Comparison of ENCODE assay signal across 9 mouse cellular contexts in genomic region chr11:79878091-79878490, GRCm38 (mm10).
A peak's percentile ranks its signal among the peaks of the same experiment; 100 is the strongest.
DNase-seq lines count a peak whose midpoint lies in the region; ATAC-seq and TF ChIP-seq lines count a peak whose summit lies in the region.
"Had no signal": no experiment of that assay in that cellular context is flagged by ENCODE, and none has a peak within 500 bp of the region (broad histone marks: within the 10 kb centered on the region; RNA-seq: fewer than 3 reads in every experiment).

No protein-coding gene starts in this region.

- intact Hi-C loops in heart, adult 2 months (cut with DNase I): no loop called here

- no peak for ATAC-seq in forebrain, embryonic 15.5 days (replicated peaks)

- no peaks in the 10 kb centered on the region for H3K27me3 ChIP-seq in heart, adult 2 months (ENCODE audit: control insufficient read depth, insufficient read depth, low read length)
- no peaks in the 10 kb centered on the region for H3K27me3 ChIP-seq in heart, embryonic 10.5 days (ENCODE audit: insufficient read depth, poor library complexity, severe bottlenecking)
- no peaks in the 10 kb centered on the region for H3K27me3 ChIP-seq in forebrain, embryonic 15.5 days
- H3K27me3 ChIP-seq: limb, embryonic 15.5 days had no signal

- H3K4me1 ChIP-seq in heart, adult 2 months (ENCODE audit: control insufficient read depth, insufficient read depth, low read length): peaks cover 1% of the 10 kb centered on the region; the same call in 1 of the 2 replicates
- H3K4me1 ChIP-seq in heart, embryonic 10.5 days: peaks cover 8% of the 10 kb centered on the region
- H3K4me1 ChIP-seq in forebrain, embryonic 15.5 days: no peaks in the 10 kb centered on the region

- H3K9me3 ChIP-seq in heart, embryonic 10.5 days: no peaks in the 10 kb centered on the region
- no peaks in the 10 kb centered on the region for H3K9me3 ChIP-seq in forebrain, embryonic 15.5 days
- H3K9me3 ChIP-seq: limb, embryonic 15.5 days had no signal

- TF ChIP-seq POLR2A in heart, adult 2 months (IDR thresholded peaks at IDR 0.05; ENCODE audit: insufficient read depth, low read depth, low read length): no peak

- no peak for TF ChIP-seq EP300 in heart, adult 2 months (IDR thresholded peaks at IDR 0.05; ENCODE audit: insufficient read depth, low read depth, low read length)

- peak; percentile 30 to 62 for DNase-seq in heart, adult 2 months
- DNase-seq in heart, embryonic 10.5 days (ENCODE audit: low spot score): no peak
- DNase-seq in gastrocnemius, postnatal 25 days: peak; percentile 57
- peak; percentile 27 to 39 for DNase-seq in kidney, postnatal 36 days
- DNase-seq in skeletal muscle tissue, adult 2 months (ENCODE audit: low read depth, low spot score): peak; percentile 68
- DNase-seq in thymus, postnatal 36 days: no peak
- no peak for DNase-seq in frontal cortex, postnatal 14 days (ENCODE audit: low spot score in 2 of 2)

- no peak for TF ChIP-seq CTCF in heart, adult 2 months (IDR thresholded peaks at IDR 0.05)

- 68% methylated on average over 7 of the region's 7 CpGs for WGBS in heart, adult 2 months
- WGBS in heart, embryonic 10.5 days: 65% methylated on average over 7 of the region's 7 CpGs
- 80% methylated on average over 7 of the region's 7 CpGs for WGBS in forebrain, embryonic 15.5 days

- H3K9ac ChIP-seq in heart, adult 2 months (ENCODE audit: low read depth, low read length): no peak overlapping the region
- no peak overlapping the region for H3K9ac ChIP-seq in forebrain, embryonic 15.5 days (replicated peaks)
- H3K9ac ChIP-seq: limb, embryonic 15.5 days had no signal

- peak overlapping the region; percentile 26; the same call in 1 of the 2 replicates for H3K27ac ChIP-seq in heart, adult 2 months
- no peak overlapping the region for H3K27ac ChIP-seq in heart, embryonic 10.5 days
- H3K27ac ChIP-seq in forebrain, embryonic 15.5 days (replicated peaks): no peak overlapping the region
- H3K27ac ChIP-seq: limb, embryonic 15.5 days had no signal

- H3K79me2 ChIP-seq in heart, adult 2 months (replicated peaks; ENCODE audit: control insufficient read depth, insufficient read depth, low read length): no peaks in the 10 kb centered on the region

- H3K36me3 ChIP-seq in heart, adult 2 months (ENCODE audit: control insufficient read depth, insufficient read depth, low read length): no peaks in the 10 kb centered on the region
- no peaks in the 10 kb centered on the region for H3K36me3 ChIP-seq in heart, embryonic 10.5 days
- no peaks in the 10 kb centered on the region for H3K36me3 ChIP-seq in forebrain, embryonic 15.5 days
- H3K36me3 ChIP-seq: limb, embryonic 15.5 days had no signal

- H3K4me2 ChIP-seq in forebrain, embryonic 15.5 days (replicated peaks): no peak overlapping the region
- H3K4me2 ChIP-seq: limb, embryonic 15.5 days had no signal

- H3K4me3 ChIP-seq in heart, adult 2 months: no peak overlapping the region
- no peak overlapping the region for H3K4me3 ChIP-seq in heart, embryonic 10.5 days
- no peak overlapping the region for H3K4me3 ChIP-seq in forebrain, embryonic 15.5 days
- H3K4me3 ChIP-seq: limb, embryonic 15.5 days had no signal

Comparison
In these comparisons a context has a peak if more than half of its experiments do, and no peak if none do; other contexts are left out.
1. DNase-seq: peak in heart, adult 2 months (2 of 2), gastrocnemius, postnatal 25 days (single experiment), kidney, postnatal 36 days (2 of 2) and skeletal muscle tissue, adult 2 months (single experiment); none in heart, embryonic 10.5 days (single experiment), thymus, postnatal 36 days (0 of 2) and frontal cortex, postnatal 14 days (0 of 2).